Mouse (Mus musculus): ENCODE results near the gene Trip11. TPM values are rescaled to one million over a fixed set of nuclear protein-coding genes. Genes with fewer than 3 reads are reported as not detected.

The Trip11 gene
- polyA plus RNA-seq (2015; fragmentation: Nextera tagmentation; extraction: Ambion mirVana), result 13.2 and 17.9 TPM in 2 replicates

GRCm38 (mm10) chr12:101912626-101913490, at the start of gene Trip11:
Gene Trip11, minus strand, starts transcription at chr12:101913267.

GRCm38 (mm10) chr12:101957942-101958544, 45.0 kb upstream of the Trip11 start, which contains the start of gene Atxn3:
Gene Atxn3, minus strand, starts transcription at chr12:101958246.

GRCm38 (mm10) chr12:101818608-101819370, 94.3 kb downstream of the Trip11 start, which contains the start of gene Fbln5:
Gene Fbln5, minus strand, starts transcription at chr12:101819055.

Other genes with a start within 250 kb of the Trip11 start
- 0.27 and 0.36 TPM in 2 replicates for gene Tc2n, start 194.7 kb downstream of the Trip11 start, polyA plus RNA-seq (2015; fragmentation: Nextera tagmentation; extraction: Ambion mirVana)
- gene Fbln5, start 94.2 kb downstream of the Trip11 start, polyA plus RNA-seq (2015; fragmentation: Nextera tagmentation; extraction: Ambion mirVana), result 94.4 and 108 TPM in 2 replicates
- gene Atxn3, start 45.0 kb upstream of the Trip11 start, polyA plus RNA-seq (2015; fragmentation: Nextera tagmentation; extraction: Ambion mirVana), result 14.8 and 16.4 TPM in 2 replicates
- gene Cpsf2, start 62.7 kb upstream of the Trip11 start, polyA plus RNA-seq (2015; fragmentation: Nextera tagmentation; extraction: Ambion mirVana), result 27.2 and 28.3 TPM in 2 replicates
- 0.15 and 0.22 TPM in 2 replicates for gene Slc24a4, start 215.5 kb upstream of the Trip11 start, polyA plus RNA-seq (2015; fragmentation: Nextera tagmentation; extraction: Ambion mirVana)

Data from spleen, postnatal 0 days (tissue).